Mouse (Mus musculus): ENCODE data around the gene Nle1. TPM values are rescaled to one million over a fixed set of nuclear protein-coding genes. Genes with fewer than 3 reads are reported as not detected.

Nle1 gene
- polyA plus RNA-seq, 1 experiment = 27.1 TPM

- Histone ChIP-seq H3K4me3 (ENCODE audit: low read depth, low read length) (no peak overlapping the region), H3K36me3 (ENCODE audit: control insufficient read depth, insufficient read depth, low read length) (peaks cover 18% of the 10 kb centered on the region), H3K27me3 (ENCODE audit: control insufficient read depth, insufficient read depth, low read length) (no peaks in the 10 kb centered on the region), H3K27ac (ENCODE audit: insufficient read depth, low read depth, low read length) (no peak overlapping the region), H3K4me1 (ENCODE audit: control insufficient read depth, insufficient read depth, insufficient read length, low read length) (0 out of 2 replicates have a peak, but pooled peaks cover 2% of the 10 kb centered on the region)
- WGBS = 89% methylated on average over 7 of the region's 7 CpGs
- TF ChIP-seq CTCF (IDR thresholded peaks at IDR 0.05; ENCODE audit: extremely low read depth, insufficient read length, insufficient replicate concordance, low read depth, low read length) = no peak
- TF ChIP-seq POLR2A (IDR thresholded peaks at IDR 0.05; ENCODE audit: low read depth, low read length) = no peak
Measured at GRCm38 (mm10) chr11:82877726-82878344, 30.4 kb downstream of the Nle1 start.

GRCm38 (mm10) chr11:82875631-82876030 is 32.6 kb downstream of the Nle1 start:
- TF ChIP-seq POLR2A (IDR thresholded peaks at IDR 0.05; ENCODE audit: low read depth, low read length) (no peak), CTCF (IDR thresholded peaks at IDR 0.05; ENCODE audit: extremely low read depth, insufficient read length, insufficient replicate concordance, low read depth, low read length) (no peak)
- WGBS = 94% methylated on average over 5 of the region's 5 CpGs
- no peak overlapping the region for H3K4me3 ChIP-seq (ENCODE audit: low read depth, low read length)
- H3K27me3 ChIP-seq (ENCODE audit: control insufficient read depth, insufficient read depth, low read length) = no peaks in the 10 kb centered on the region
- no peak overlapping the region for H3K27ac ChIP-seq (ENCODE audit: insufficient read depth, low read depth, low read length)
- H3K36me3 ChIP-seq (ENCODE audit: control insufficient read depth, insufficient read depth, low read length) = peaks cover 11% of the 10 kb centered on the region; the same call in 1 of the 2 replicates
- no peaks in the 10 kb centered on the region for H3K4me1 ChIP-seq (ENCODE audit: control insufficient read depth, insufficient read depth, insufficient read length, low read length)

DNA sequence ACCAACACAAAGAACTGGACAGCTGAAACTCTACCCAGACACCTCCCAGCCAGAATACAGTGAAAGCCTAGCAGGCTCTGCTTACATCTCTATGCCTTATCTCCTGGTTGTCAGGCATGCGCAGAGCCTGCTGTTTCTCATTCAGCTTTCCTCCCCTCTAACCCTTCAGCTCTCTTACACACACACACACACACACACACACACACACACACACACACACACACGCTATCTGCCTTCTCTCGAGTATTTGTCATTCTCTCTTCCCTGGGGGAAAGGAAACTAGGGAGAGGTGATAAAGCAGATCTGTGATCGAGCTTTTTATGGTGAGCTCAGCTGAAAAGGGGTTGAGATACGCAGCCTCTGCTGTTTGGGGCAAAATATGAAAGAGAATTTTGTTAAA is 33.3 kb downstream of the Nle1 start:
- 78% methylated on average over 5 of the region's 5 CpGs for WGBS
- Histone ChIP-seq H3K27ac (ENCODE audit: insufficient read depth, low read depth, low read length) (no peak overlapping the region), H3K4me1 (ENCODE audit: control insufficient read depth, insufficient read depth, insufficient read length, low read length) (no peaks in the 10 kb centered on the region), H3K36me3 (ENCODE audit: control insufficient read depth, insufficient read depth, low read length) (peaks cover 11% of the 10 kb centered on the region; the same call in 1 of the 2 replicates), H3K4me3 (ENCODE audit: low read depth, low read length) (no peak overlapping the region), H3K27me3 (ENCODE audit: control insufficient read depth, insufficient read depth, low read length) (no peaks in the 10 kb centered on the region)
- no peak for TF ChIP-seq CTCF (IDR thresholded peaks at IDR 0.05; ENCODE audit: extremely low read depth, insufficient read length, insufficient replicate concordance, low read depth, low read length)
- TF ChIP-seq POLR2A (IDR thresholded peaks at IDR 0.05; ENCODE audit: low read depth, low read length) = no peak

GRCm38 (mm10) chr11:82871031-82871446 is 37.2 kb downstream of the Nle1 start, which contains the start of gene Rffl:
Gene Rffl, minus strand, starts transcription at chr11:82871210.
- H3K4me3 ChIP-seq (ENCODE audit: low read depth, low read length) = peak within 1 kb of the TSS; percentile 89
- H3K27me3 ChIP-seq (ENCODE audit: control insufficient read depth, insufficient read depth, low read length) = no peaks in the 10 kb centered on the region
- H3K4me1 ChIP-seq (ENCODE audit: control insufficient read depth, insufficient read depth, insufficient read length, low read length) = no peaks in the 10 kb centered on the region
- TF ChIP-seq POLR2A (IDR thresholded peaks at IDR 0.05; ENCODE audit: low read depth, low read length) (0 out of 2 replicates have a peak, but pooled peaks have one; percentile 40), CTCF (IDR thresholded peaks at IDR 0.05; ENCODE audit: extremely low read depth, insufficient read length, insufficient replicate concordance, low read depth, low read length) (peak; percentile 83)
- H3K27ac ChIP-seq (ENCODE audit: insufficient read depth, low read depth, low read length) = peak within 1 kb of the TSS; percentile 59
- under 1% methylated on average over 42 of the region's 43 CpGs for WGBS
- H3K36me3 ChIP-seq (ENCODE audit: control insufficient read depth, insufficient read depth, low read length) = no peaks in the 10 kb centered on the region

DNA sequence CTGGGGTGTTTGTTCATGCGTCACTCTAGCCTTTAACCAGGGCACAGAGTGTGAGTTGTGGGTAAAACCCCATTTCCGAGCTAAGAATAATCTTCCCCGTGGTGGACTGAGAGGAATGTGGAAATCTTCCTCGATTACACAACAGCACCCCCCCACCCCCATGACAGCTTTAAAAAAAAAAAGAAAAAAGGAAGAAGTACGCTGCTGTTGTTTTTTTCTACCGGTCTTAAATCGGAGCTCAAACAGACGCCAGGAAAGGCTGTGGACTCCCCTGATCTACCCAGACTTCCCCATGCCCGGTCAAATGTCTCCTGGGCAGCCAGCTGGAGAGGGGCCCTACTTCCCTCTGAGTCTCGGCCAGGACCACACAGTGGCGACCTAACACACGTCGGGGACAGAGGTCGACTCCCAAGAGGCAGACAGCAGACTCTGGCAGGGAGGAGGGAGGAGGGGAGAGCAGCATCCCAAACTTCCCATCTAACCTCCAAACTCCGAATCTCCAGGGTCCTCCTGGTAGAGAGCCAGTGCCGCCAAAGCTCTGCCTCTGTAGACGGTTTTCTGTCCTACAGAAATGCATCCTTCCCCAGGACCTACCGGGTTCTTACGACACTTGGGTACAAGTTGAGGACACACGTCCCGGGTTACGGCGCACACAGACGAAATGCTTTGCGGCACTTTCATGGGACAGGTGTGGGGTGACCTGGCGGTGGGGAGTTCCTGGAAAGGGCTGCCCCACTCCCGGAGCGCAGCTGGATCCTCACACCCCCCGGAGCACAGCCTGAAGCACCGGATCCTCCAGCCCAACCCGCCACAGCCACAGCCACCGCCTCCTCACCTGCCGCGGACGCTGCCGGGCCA is 37.8 kb downstream of the Nle1 start:
- Histone ChIP-seq H3K4me3 (ENCODE audit: low read depth, low read length) (peak overlapping the region; percentile 89), H3K27me3 (ENCODE audit: control insufficient read depth, insufficient read depth, low read length) (no peaks in the 10 kb centered on the region), H3K4me1 (ENCODE audit: control insufficient read depth, insufficient read depth, insufficient read length, low read length) (no peaks in the 10 kb centered on the region), H3K36me3 (ENCODE audit: control insufficient read depth, insufficient read depth, low read length) (no peaks in the 10 kb centered on the region), H3K27ac (ENCODE audit: insufficient read depth, low read depth, low read length) (peak overlapping the region; percentile 59)
- TF ChIP-seq POLR2A (IDR thresholded peaks at IDR 0.05; ENCODE audit: low read depth, low read length) = no peak
- no peak for TF ChIP-seq CTCF (IDR thresholded peaks at IDR 0.05; ENCODE audit: extremely low read depth, insufficient read length, insufficient replicate concordance, low read depth, low read length)
- under 1% methylated on average over 35 of the region's 36 CpGs for WGBS

GRCm38 (mm10) chr11:82869506-82870172 is 38.6 kb downstream of the Nle1 start:
- TF ChIP-seq POLR2A (IDR thresholded peaks at IDR 0.05; ENCODE audit: low read depth, low read length) (no peak), CTCF (IDR thresholded peaks at IDR 0.05; ENCODE audit: extremely low read depth, insufficient read length, insufficient replicate concordance, low read depth, low read length) (no peak)
- Histone ChIP-seq H3K27me3 (ENCODE audit: control insufficient read depth, insufficient read depth, low read length) (no peaks in the 10 kb centered on the region), H3K36me3 (ENCODE audit: control insufficient read depth, insufficient read depth, low read length) (no peaks in the 10 kb centered on the region), H3K4me1 (ENCODE audit: control insufficient read depth, insufficient read depth, insufficient read length, low read length) (no peaks in the 10 kb centered on the region), H3K4me3 (ENCODE audit: low read depth, low read length) (peak overlapping the region; percentile 89), H3K27ac (ENCODE audit: insufficient read depth, low read depth, low read length) (peak overlapping the region; percentile 59; the same call in 1 of the 2 replicates)
- 41% methylated on average over 9 of the region's 9 CpGs for WGBS

Data from small intestine, adult 2 months (tissue).